Mouse (Mus musculus) small intestine, adult 2 months (tissue): Measurements from ENCODE around the gene Cbfb.

Experiments
- CTCF ChIP-seq: fragments of 200-500 bp; IDR thresholded peaks from 2 replicates; pipeline ENCODE4 v1.5.1; 2012; ENCODE audit warnings: low read depth, mild to moderate bottlenecking, control low read depth, inconsistent platforms, low read length, moderate library complexity, mixed read lengths; ENCODE audit not compliant: insufficient replicate concordance, insufficient read length; ENCODE audit errors: extremely low read depth
- POLR2A ChIP-seq: fragments of 200-500 bp; IDR thresholded peaks from 2 replicates; pipeline ENCODE4 v1.6.1; 2012; ENCODE audit warnings: low read depth, mild to moderate bottlenecking, control low read depth, inconsistent platforms, low read length, moderate library complexity

DNA sequence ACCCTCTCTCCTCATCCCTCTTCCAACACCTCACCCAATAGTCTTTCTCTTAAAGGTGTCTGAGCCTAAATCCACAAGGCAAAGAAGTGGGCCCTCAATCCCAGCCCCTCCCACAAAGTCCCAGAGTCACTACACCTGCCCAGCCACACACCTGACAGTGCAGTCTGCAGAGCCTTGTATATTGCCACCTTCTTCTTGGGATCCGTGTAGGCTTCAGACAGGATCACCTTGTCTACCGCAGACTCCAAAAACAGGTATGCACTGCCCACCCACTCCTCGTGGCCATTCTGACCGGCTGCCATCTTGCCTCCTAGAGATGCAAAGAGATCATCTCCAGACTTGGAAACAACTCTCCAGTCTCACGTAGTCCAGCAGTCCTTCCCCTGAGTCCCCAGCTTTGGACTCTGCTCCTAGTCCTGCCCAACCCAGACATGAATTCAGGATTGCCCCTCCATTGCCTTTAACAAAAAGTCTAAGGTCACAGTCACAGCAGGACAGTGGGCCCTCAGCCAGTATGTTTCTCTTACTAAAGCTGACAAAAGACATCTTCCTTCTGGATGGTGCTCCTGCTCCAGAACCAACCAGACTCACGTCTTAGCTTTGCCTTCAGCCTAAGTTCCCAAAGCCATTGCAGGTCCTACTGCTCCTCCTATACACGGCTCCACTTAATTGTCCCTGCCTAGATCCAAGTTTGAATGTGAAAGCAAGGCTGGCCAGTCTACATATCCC lies 90.1 kb downstream of the Cbfb start:
- no peak for TF ChIP-seq POLR2A
- TF ChIP-seq CTCF, result no peak
